20 mouse cellular contexts compared by ENCODE assay signal in the genomic region with DNA sequence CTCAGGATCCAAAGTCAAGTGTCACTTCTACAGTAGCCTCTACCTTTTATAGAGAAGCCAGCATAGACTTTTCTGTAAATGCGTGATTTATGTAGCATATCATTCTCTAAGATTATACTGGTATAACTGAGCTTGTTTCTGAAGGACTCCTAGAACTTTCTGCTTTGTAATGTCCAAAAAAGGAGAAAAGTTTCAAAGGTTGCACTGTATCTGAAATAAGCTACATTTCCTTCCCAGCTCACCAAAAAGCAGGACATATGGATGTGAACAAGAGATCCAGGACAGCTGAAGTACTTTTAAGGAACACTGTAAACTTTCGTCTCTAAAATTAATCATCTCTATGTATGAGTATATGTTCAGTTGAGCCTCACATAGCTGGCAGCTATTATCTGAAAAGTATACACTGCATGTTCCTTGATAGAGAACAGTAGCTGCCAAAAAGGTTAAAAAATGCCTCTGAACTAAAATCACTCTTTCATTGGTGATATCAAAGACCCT. TPM values are rescaled to one million over a fixed set of nuclear protein-coding genes. Genes with fewer than 3 reads are reported as not detected.
"Had no signal": no experiment of that assay in that cellular context is flagged by ENCODE, and none has a peak within 500 bp of the region (broad histone marks: within the 10 kb centered on the region; RNA-seq: fewer than 3 reads in every experiment).

No protein-coding gene starts in this region.

- DNase-seq: retina, postnatal 1 day; right cerebral cortex, adult 18-20 months; right cerebral cortex, postnatal 14 days; right cerebral cortex, postnatal 25 days; right cerebral cortex, postnatal 4 days; spleen, adult 18-20 months; thymus, adult 18-20 months; thymus, adult 2 months; thymus, postnatal 14 days; thymus, postnatal 25 days; thymus, postnatal 36 days; thymus, postnatal 4 days had no signal

RNA-seq across cellular contexts. Expression of gene 1700009N14Rik, which starts 12.2 kb away (rescaled TPM):
- polyA plus RNA-seq: neural tube, embryonic 12.5 days; neural tube, embryonic 13.5 days; neural tube, embryonic 14.5 days; neural tube, embryonic 15.5 days; small intestine, adult 2 months; spleen, adult 2 months; stomach, embryonic 14.5 days; thymus, postnatal 0 days had no signal
